9 mouse cellular contexts compared by ENCODE assay signal in the genomic region with DNA sequence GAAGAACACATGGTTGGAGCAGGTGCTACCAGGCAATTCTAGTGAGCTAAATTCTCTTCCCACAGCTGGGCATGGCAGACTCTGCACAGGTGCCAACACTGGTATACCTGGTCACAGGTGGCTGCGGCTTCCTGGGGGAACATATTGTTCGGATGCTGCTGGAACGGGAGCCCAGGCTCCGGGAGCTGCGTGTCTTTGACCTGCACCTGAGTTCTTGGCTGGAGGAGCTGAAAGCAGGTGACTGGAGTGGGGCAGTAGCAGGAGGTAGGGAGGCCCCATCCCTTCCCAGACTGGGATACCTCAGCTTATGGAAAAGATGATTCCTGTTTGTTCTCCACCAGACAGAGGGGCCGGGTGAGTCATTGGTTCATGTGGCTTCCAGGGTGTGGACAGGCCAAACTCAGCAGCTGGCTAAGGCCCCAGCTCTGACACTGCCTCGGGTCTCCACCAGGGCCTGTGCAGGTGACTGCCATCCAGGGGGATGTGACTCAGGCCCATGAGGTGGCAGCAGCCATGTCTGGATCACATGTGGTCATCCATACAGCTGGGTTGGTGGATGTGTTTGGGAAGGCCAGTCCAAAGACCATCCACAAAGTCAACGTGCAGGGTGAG. TPM values are rescaled to one million over a fixed set of nuclear protein-coding genes. Genes with fewer than 3 reads are reported as not detected.
DNase-seq lines count a peak whose midpoint lies in the region; ATAC-seq lines count a peak whose summit lies in the region.
"Had no signal": no experiment of that assay in that cellular context is flagged by ENCODE, and none has a peak within 500 bp of the region (broad histone marks: within the 10 kb centered on the region; RNA-seq: fewer than 3 reads in every experiment).

No protein-coding gene starts in this region.

- peak overlapping the region; percentile 25; the same call in 1 of the 2 replicates for H3K4me3 ChIP-seq in forebrain, embryonic 10.5 days
- no peak overlapping the region for H3K4me3 ChIP-seq in forebrain, embryonic 16.5 days (replicated peaks; ENCODE audit: low read length)
- H3K4me3 ChIP-seq in hindbrain, embryonic 15.5 days = no peak overlapping the region
- H3K4me3 ChIP-seq in midbrain, embryonic 14.5 days (replicated peaks; ENCODE audit: low read depth, low read length) = no peak overlapping the region

- WGBS in forebrain, embryonic 10.5 days = 91% methylated on average over 8 of the region's 8 CpGs
- WGBS in forebrain, embryonic 16.5 days = 91% methylated on average over 8 of the region's 8 CpGs
- 90% methylated on average over 8 of the region's 8 CpGs for WGBS in hindbrain, embryonic 15.5 days
- WGBS in midbrain, embryonic 14.5 days = 92% methylated on average over 8 of the region's 8 CpGs

- no peak overlapping the region for H3K9ac ChIP-seq in forebrain, embryonic 16.5 days (replicated peaks; ENCODE audit: low read depth, low read length)
- no peak overlapping the region for H3K9ac ChIP-seq in hindbrain, embryonic 15.5 days
- no peak overlapping the region for H3K9ac ChIP-seq in midbrain, embryonic 14.5 days (replicated peaks; ENCODE audit: low read length)

- no peaks in the 10 kb centered on the region for H3K27me3 ChIP-seq in forebrain, embryonic 10.5 days (ENCODE audit: poor library complexity, severe bottlenecking)
- H3K27me3 ChIP-seq in forebrain, embryonic 16.5 days (replicated peaks; ENCODE audit: control insufficient read depth, insufficient read depth, low read length) = no peaks in the 10 kb centered on the region
- H3K27me3 ChIP-seq in hindbrain, embryonic 15.5 days = no peaks in the 10 kb centered on the region
- no peaks in the 10 kb centered on the region for H3K27me3 ChIP-seq in midbrain, embryonic 14.5 days (ENCODE audit: control insufficient read depth, insufficient read depth, low read length)
- H3K27me3 ChIP-seq: Patski had no signal

- peaks cover 11% of the 10 kb centered on the region for H3K4me1 ChIP-seq in forebrain, embryonic 10.5 days
- H3K4me1 ChIP-seq in forebrain, embryonic 16.5 days (replicated peaks; ENCODE audit: control insufficient read depth, insufficient read depth, low read length) = peaks cover 9% of the 10 kb centered on the region
- H3K4me1 ChIP-seq in hindbrain, embryonic 15.5 days (replicated peaks) = no peaks in the 10 kb centered on the region
- H3K4me1 ChIP-seq in midbrain, embryonic 14.5 days (ENCODE audit: control insufficient read depth, insufficient read depth, low read length) = 0 out of 2 replicates have a peak, but pooled peaks cover 3% of the 10 kb centered on the region

- no peaks in the 10 kb centered on the region for H3K9me3 ChIP-seq in forebrain, embryonic 10.5 days
- no peaks in the 10 kb centered on the region for H3K9me3 ChIP-seq in forebrain, embryonic 16.5 days (ENCODE audit: control insufficient read depth, low read length)
- H3K9me3 ChIP-seq in hindbrain, embryonic 15.5 days = no peaks in the 10 kb centered on the region
- no peaks in the 10 kb centered on the region for H3K9me3 ChIP-seq in midbrain, embryonic 14.5 days (ENCODE audit: control insufficient read depth, low read length)

- H3K4me2 ChIP-seq in forebrain, embryonic 16.5 days (ENCODE audit: low read length) = no peak overlapping the region
- H3K4me2 ChIP-seq in hindbrain, embryonic 15.5 days = no peak overlapping the region
- H3K4me2 ChIP-seq in midbrain, embryonic 14.5 days (ENCODE audit: low read length) = 0 out of 2 replicates have a peak overlapping the region, but pooled peaks have one; percentile 25

- H3K27ac ChIP-seq in forebrain, embryonic 10.5 days = 0 out of 2 replicates have a peak overlapping the region, but pooled peaks have one; percentile 62
- H3K27ac ChIP-seq in forebrain, embryonic 16.5 days (ENCODE audit: low read length) = no peak overlapping the region
- H3K27ac ChIP-seq in hindbrain, embryonic 15.5 days (replicated peaks) = no peak overlapping the region
- H3K27ac ChIP-seq in midbrain, embryonic 14.5 days (replicated peaks; ENCODE audit: low read depth, low read length) = no peak overlapping the region

- no peak for ATAC-seq in forebrain, embryonic 16.5 days
- peak; percentile 15; the same call in 1 of the 2 replicates for ATAC-seq in hindbrain, embryonic 15.5 days (ENCODE audit: low FRiP score, low read depth)
- ATAC-seq in midbrain, embryonic 14.5 days (ENCODE audit: low FRiP score, low TSS enrichment) = no peak

- peaks cover 79% of the 10 kb centered on the region for H3K36me3 ChIP-seq in forebrain, embryonic 10.5 days (replicated peaks)
- H3K36me3 ChIP-seq in forebrain, embryonic 16.5 days (ENCODE audit: control insufficient read depth, insufficient read depth) = peaks cover 18% of the 10 kb centered on the region
- H3K36me3 ChIP-seq in hindbrain, embryonic 15.5 days = peaks cover 51% of the 10 kb centered on the region
- H3K36me3 ChIP-seq in midbrain, embryonic 14.5 days (ENCODE audit: control insufficient read depth, insufficient read depth, low read length) = peaks cover 62% of the 10 kb centered on the region

- no peak for DNase-seq in forebrain, embryonic 10.5 days (ENCODE audit: extremely low spot score, low spot score)
- peak; percentile 46 for DNase-seq in testis, postnatal 10 days (ENCODE audit: low spot score)
- DNase-seq in testis, postnatal 14 days (ENCODE audit: low spot score) = no peak
- no peak for DNase-seq in midbrain, embryonic 14.5 days
- no peak for DNase-seq in embryo, embryonic 10.5 days (ENCODE audit: low spot score)
- DNase-seq in right cerebral cortex, postnatal 14 days = no peak

RNA-seq across cellular contexts. Expression of a gene that starts 0.7 kb away (rescaled TPM):
- polyA plus RNA-seq in forebrain, embryonic 10.5 days (2016; fragmentation: Nextera tagmentation; extraction: Ambion mirVana) = 5.4 and 5.8 TPM in 2 replicates
- 7.3 and 10.7 TPM in 2 replicates for polyA plus RNA-seq in forebrain, embryonic 16.5 days (2015; fragmentation: Nextera tagmentation; extraction: Ambion mirVana)
- polyA plus RNA-seq in hindbrain, embryonic 15.5 days (2015; fragmentation: Nextera tagmentation; extraction: Ambion mirVana) = 9.7 and 10.5 TPM in 2 replicates
- 6.0 and 7.1 TPM in 2 replicates for polyA plus RNA-seq in midbrain, embryonic 14.5 days (2014; fragmentation: Nextera tagmentation; extraction: Ambion mirVana)

RNA-seq across cellular contexts. Expression of a gene that starts 15.7 kb away (rescaled TPM):
- polyA plus RNA-seq in forebrain, embryonic 10.5 days (2016; fragmentation: Nextera tagmentation; extraction: Ambion mirVana) = not detected in 2 replicates
- not detected in 2 replicates for polyA plus RNA-seq in forebrain, embryonic 16.5 days (2015; fragmentation: Nextera tagmentation; extraction: Ambion mirVana)
- polyA plus RNA-seq in hindbrain, embryonic 15.5 days (2015; fragmentation: Nextera tagmentation; extraction: Ambion mirVana) = not detected in 2 replicates
- not detected in 2 replicates for polyA plus RNA-seq in midbrain, embryonic 14.5 days (2014; fragmentation: Nextera tagmentation; extraction: Ambion mirVana)

RNA-seq across cellular contexts. Expression of a gene that starts 23.0 kb away (rescaled TPM):
- polyA plus RNA-seq in forebrain, embryonic 10.5 days (2016; fragmentation: Nextera tagmentation; extraction: Ambion mirVana) = 23.7 and 24.6 TPM in 2 replicates
- polyA plus RNA-seq in forebrain, embryonic 16.5 days (2015; fragmentation: Nextera tagmentation; extraction: Ambion mirVana) = 17.8 and 22.2 TPM in 2 replicates
- 21.5 and 22.4 TPM in 2 replicates for polyA plus RNA-seq in hindbrain, embryonic 15.5 days (2015; fragmentation: Nextera tagmentation; extraction: Ambion mirVana)
- polyA plus RNA-seq in midbrain, embryonic 14.5 days (2014; fragmentation: Nextera tagmentation; extraction: Ambion mirVana) = 8.7 and 11.8 TPM in 2 replicates

RNA-seq across cellular contexts. Expression of a gene that starts 23.2 kb away (rescaled TPM):
- polyA plus RNA-seq in forebrain, embryonic 10.5 days (2016; fragmentation: Nextera tagmentation; extraction: Ambion mirVana) = 5.5 and 6.1 TPM in 2 replicates
- polyA plus RNA-seq in forebrain, embryonic 16.5 days (2015; fragmentation: Nextera tagmentation; extraction: Ambion mirVana) = 37.9 and 50.8 TPM in 2 replicates
- polyA plus RNA-seq in hindbrain, embryonic 15.5 days (2015; fragmentation: Nextera tagmentation; extraction: Ambion mirVana) = 63.4 and 72.5 TPM in 2 replicates
- polyA plus RNA-seq in midbrain, embryonic 14.5 days (2014; fragmentation: Nextera tagmentation; extraction: Ambion mirVana) = 30.8 and 46.9 TPM in 2 replicates

RNA-seq across cellular contexts. Expression of a gene that starts 24.6 kb away (rescaled TPM):
- 16.0 and 17.1 TPM in 2 replicates for polyA plus RNA-seq in forebrain, embryonic 10.5 days (2016; fragmentation: Nextera tagmentation; extraction: Ambion mirVana)
- polyA plus RNA-seq in forebrain, embryonic 16.5 days (2015; fragmentation: Nextera tagmentation; extraction: Ambion mirVana) = 19.8 and 20.7 TPM in 2 replicates
- polyA plus RNA-seq in hindbrain, embryonic 15.5 days (2015; fragmentation: Nextera tagmentation; extraction: Ambion mirVana) = 20.0 and 20.1 TPM in 2 replicates
- 24.0 and 27.3 TPM in 2 replicates for polyA plus RNA-seq in midbrain, embryonic 14.5 days (2014; fragmentation: Nextera tagmentation; extraction: Ambion mirVana)
